12 mouse cellular contexts compared by ENCODE assay signal in the genomic region with DNA sequence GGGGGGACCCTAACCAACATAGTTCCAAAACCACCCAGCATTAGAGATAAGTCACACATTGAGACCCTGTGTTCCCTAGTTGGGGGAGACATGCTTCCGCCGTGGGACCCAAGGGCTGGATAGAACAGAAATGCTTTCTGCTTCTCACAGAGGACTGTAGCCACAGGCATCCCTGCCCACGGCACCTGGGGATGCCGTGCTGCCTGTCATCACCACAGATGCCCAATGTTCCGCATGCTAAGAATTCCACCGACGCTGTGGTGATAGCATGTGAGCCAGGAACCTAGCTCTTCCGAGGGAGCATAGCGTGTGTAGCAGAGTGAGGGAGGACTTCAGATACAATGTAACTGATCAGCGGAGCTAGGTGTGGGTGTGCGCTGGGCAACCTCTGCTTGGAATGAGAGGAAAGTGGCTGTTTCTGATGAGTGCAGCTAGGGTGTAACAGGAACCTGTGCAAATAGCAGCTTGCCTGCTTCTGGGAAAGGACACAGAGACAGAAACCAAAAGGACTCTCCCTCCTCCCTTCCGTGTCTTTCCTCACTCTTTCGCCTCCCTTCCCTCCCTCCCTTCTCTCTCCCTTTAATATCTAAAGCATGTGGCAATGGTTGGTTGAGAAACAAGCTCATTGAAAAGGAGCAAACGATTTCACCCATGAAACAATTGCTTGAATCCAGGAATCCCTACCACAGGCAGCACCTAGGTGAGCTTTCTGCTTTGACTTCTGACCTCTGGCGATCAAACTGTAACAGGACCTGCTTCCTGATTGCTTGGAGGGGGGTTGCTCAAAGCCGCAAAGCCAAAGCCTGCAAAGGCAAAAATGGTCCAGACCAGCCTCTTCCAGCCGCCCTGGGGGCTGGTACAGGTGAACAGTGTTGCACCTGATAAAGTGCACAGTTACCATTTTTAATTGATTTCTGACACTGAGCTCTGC.
DNase-seq lines count a peak whose midpoint lies in the region; ATAC-seq and TF ChIP-seq lines count a peak whose summit lies in the region.
"Had no signal": no experiment of that assay in that cellular context is flagged by ENCODE, and none has a peak within 500 bp of the region (broad histone marks: within the 10 kb centered on the region; RNA-seq: fewer than 3 reads in every experiment).

No protein-coding gene starts in this region.

- TF ChIP-seq CTCF in left cerebral cortex, adult 2 months (IDR thresholded peaks at IDR 0.05): no peak
- no peak for TF ChIP-seq CTCF in liver, postnatal 0 days (IDR thresholded peaks at IDR 0.05; ENCODE audit: low read depth)

- H3K4me3 ChIP-seq in left cerebral cortex, adult 2 months: no peak overlapping the region
- no peak overlapping the region for H3K4me3 ChIP-seq in forebrain, embryonic 14.5 days (ENCODE audit: low read depth, low read length)
- no peak overlapping the region for H3K4me3 ChIP-seq in midbrain, embryonic 13.5 days (replicated peaks)
- H3K4me3 ChIP-seq in liver, postnatal 0 days (ENCODE audit: low read depth, low read length): no peak overlapping the region
- H3K4me3 ChIP-seq: liver, embryonic 15.5 days had no signal

- 20% methylated on average over 17 of the region's 17 CpGs for WGBS in forebrain, embryonic 14.5 days
- 33% methylated on average over 17 of the region's 17 CpGs for whole genome bisulfite sequencing in midbrain, embryonic 13.5 days
- 45% methylated on average over 17 of the region's 17 CpGs for WGBS in liver, postnatal 0 days (ENCODE audit: insufficient replicate concordance)

- ATAC-seq in forebrain, embryonic 14.5 days: peak; percentile 24
- peak; percentile 37; the same call in 1 of the 2 replicates for ATAC-seq in midbrain, embryonic 13.5 days
- no peak for ATAC-seq in liver, postnatal 0 days
- no peak for ATAC-seq in megakaryocyte progenitor cell, adult 5-6 weeks (replicated peaks; ENCODE audit: poor library complexity)

- H3K4me1 ChIP-seq in forebrain, embryonic 14.5 days (ENCODE audit: control insufficient read depth, insufficient read depth, low read length): peaks cover 25% of the 10 kb centered on the region
- H3K4me1 ChIP-seq in midbrain, embryonic 13.5 days (replicated peaks): peaks cover 22% of the 10 kb centered on the region
- H3K4me1 ChIP-seq in liver, postnatal 0 days (ENCODE audit: insufficient read depth): no peaks in the 10 kb centered on the region
- H3K4me1 ChIP-seq: liver, embryonic 15.5 days had no signal

- H3K9me3 ChIP-seq in forebrain, embryonic 14.5 days (replicated peaks; ENCODE audit: control insufficient read depth, low read length): no peaks in the 10 kb centered on the region
- H3K9me3 ChIP-seq in midbrain, embryonic 13.5 days: no peaks in the 10 kb centered on the region
- no peaks in the 10 kb centered on the region for H3K9me3 ChIP-seq in liver, postnatal 0 days (ENCODE audit: low read length)
- H3K9me3 ChIP-seq: liver, embryonic 15.5 days had no signal

- H3K9ac ChIP-seq in forebrain, embryonic 14.5 days (ENCODE audit: low read length): peak overlapping the region; percentile 37; the same call in 1 of the 2 replicates
- peak overlapping the region; percentile 29; the same call in 1 of the 2 replicates for H3K9ac ChIP-seq in midbrain, embryonic 13.5 days (replicated peaks)
- no peak overlapping the region for H3K9ac ChIP-seq in liver, postnatal 0 days (replicated peaks)
- H3K9ac ChIP-seq: liver, embryonic 15.5 days had no signal

- no peak for TF ChIP-seq EP300 in liver, postnatal 0 days (IDR thresholded peaks at IDR 0.05; ENCODE audit: low read depth)

- no peaks in the 10 kb centered on the region for H3K27me3 ChIP-seq in forebrain, embryonic 14.5 days (replicated peaks; ENCODE audit: control insufficient read depth, insufficient read depth, low read length)
- peaks cover 30% of the 10 kb centered on the region for H3K27me3 ChIP-seq in midbrain, embryonic 13.5 days
- H3K27me3 ChIP-seq in liver, postnatal 0 days (ENCODE audit: insufficient read depth, low read length): no peaks in the 10 kb centered on the region
- H3K27me3 ChIP-seq: liver, embryonic 15.5 days had no signal

- peak; percentile 22 to 25 for DNase-seq in left cerebral cortex, adult 2 months (ENCODE audit: extremely low spot score in 1 of 2, low spot score in 2 of 2)
- DNase-seq in left cerebral cortex, adult 11 months (ENCODE audit: low spot score): no peak
- peak; percentile 37 for DNase-seq in R1 (ENCODE audit: low read depth, low spot score)
- peak; percentile 40 for DNase-seq in forebrain, embryonic 14.5 days (ENCODE audit: low spot score)
- DNase-seq in liver, postnatal 0 days: no peak
- no peak for DNase-seq in kidney, postnatal 4 days
- DNase-seq: adrenal gland, postnatal 14 days; gastrocnemius, postnatal 14 days; thymus, postnatal 14 days had no signal

- intact Hi-C loops in left cerebral cortex, adult 2 months (cut with DNase I): no loop called here

- H3K4me2 ChIP-seq in forebrain, embryonic 14.5 days (ENCODE audit: low read length): peak overlapping the region; percentile 26
- H3K4me2 ChIP-seq in midbrain, embryonic 13.5 days (replicated peaks): peak overlapping the region; percentile 30
- no peak overlapping the region for H3K4me2 ChIP-seq in liver, postnatal 0 days (ENCODE audit: low read depth, low read length)
- H3K4me2 ChIP-seq: liver, embryonic 15.5 days had no signal

- H3K36me3 ChIP-seq in forebrain, embryonic 14.5 days (ENCODE audit: control insufficient read depth, insufficient read depth, low read length): no peaks in the 10 kb centered on the region
- no peaks in the 10 kb centered on the region for H3K36me3 ChIP-seq in midbrain, embryonic 13.5 days
- H3K36me3 ChIP-seq in liver, postnatal 0 days (replicated peaks; ENCODE audit: insufficient read depth, low read length): no peaks in the 10 kb centered on the region
- H3K36me3 ChIP-seq: liver, embryonic 15.5 days had no signal

- no peak overlapping the region for H3K27ac ChIP-seq in left cerebral cortex, adult 2 months
- H3K27ac ChIP-seq in forebrain, embryonic 14.5 days (ENCODE audit: low read depth, low read length): peak overlapping the region; percentile 90
- peak overlapping the region; percentile 82 for H3K27ac ChIP-seq in midbrain, embryonic 13.5 days
- no peak overlapping the region for H3K27ac ChIP-seq in liver, postnatal 0 days (ENCODE audit: low read depth)
- H3K27ac ChIP-seq: liver, embryonic 15.5 days had no signal

Comparison
In these comparisons a context has a peak if more than half of its experiments do, and no peak if none do; other contexts are left out.
1. DNase-seq: peak in left cerebral cortex, adult 2 months (2 of 2), R1 (single experiment) and forebrain, embryonic 14.5 days (single experiment); none in left cerebral cortex, adult 11 months (single experiment), liver, postnatal 0 days (single experiment) and kidney, postnatal 4 days (0 of 2).
2. H3K27ac ChIP-seq: peak in forebrain, embryonic 14.5 days (single experiment) and midbrain, embryonic 13.5 days (single experiment); none in left cerebral cortex, adult 2 months (single experiment) and liver, postnatal 0 days (single experiment).
3. ATAC-seq: peak in forebrain, embryonic 14.5 days (single experiment) and midbrain, embryonic 13.5 days (single experiment); none in liver, postnatal 0 days (single experiment) and megakaryocyte progenitor cell, adult 5-6 weeks (single experiment).